Mouse (Mus musculus) urinary bladder, postnatal 36 days (tissue): ENCODE results near the gene Cit.

Source experiments
- DNase-seq, 2 experiments: peaks; one replicate each; pipeline ENCODE4 v3.0.0; 2022; ENCODE audit warnings: low spot score in 2 of 2, mixed read lengths in 1 of 2

Cit gene

GRCm38 (mm10) chr5:115961809-115962208 lies 116.7 kb downstream of the Cit start:
- no peak for DNase-seq

- DNase-seq, result peak; percentile 26 to 55
These were observed 126.2 kb downstream of the Cit start for GRCm38 (mm10) chr5:115971236-115971635.

- DNase-seq, result no peak
These were observed 130.6 kb downstream of the Cit start for GRCm38 (mm10) chr5:115975672-115976071.

GRCm38 (mm10) chr5:115976446-115976845 lies 131.4 kb downstream of the Cit start:
- no peak for DNase-seq

GRCm38 (mm10) chr5:115977266-115977665 lies 132.2 kb downstream of the Cit start:
- DNase-seq, result no peak

- no peak for DNase-seq
These were observed 132.7 kb downstream of the Cit start for GRCm38 (mm10) chr5:115977757-115978156.

GRCm38 (mm10) chr5:115978255-115978654 lies 133.2 kb downstream of the Cit start:
- DNase-seq, result no peak

- no peak for DNase-seq
These were observed 134.1 kb downstream of the Cit start for GRCm38 (mm10) chr5:115979134-115979696.

- no peak for DNase-seq
These were observed 135.5 kb downstream of the Cit start for GRCm38 (mm10) chr5:115980537-115980936.

- peak; percentile 50 to 66 for DNase-seq
These were observed 137.7 kb downstream of the Cit start for GRCm38 (mm10) chr5:115982671-115983373.

- DNase-seq, result no peak
These were observed 139.3 kb downstream of the Cit start for GRCm38 (mm10) chr5:115984392-115984791.

GRCm38 (mm10) chr5:115985101-115985500 lies 140.0 kb downstream of the Cit start:
- DNase-seq, result no peak

GRCm38 (mm10) chr5:115987284-115987683 lies 142.2 kb downstream of the Cit start:
- DNase-seq, result no peak

GRCm38 (mm10) chr5:115991717-115992116 lies 146.6 kb downstream of the Cit start:
- no peak for DNase-seq

- no peak for DNase-seq
These were observed 149.0 kb downstream of the Cit start for GRCm38 (mm10) chr5:115994101-115994500.

- no peak for DNase-seq
These were observed 152.3 kb downstream of the Cit start for GRCm38 (mm10) chr5:115997376-115997775.

GRCm38 (mm10) chr5:116003154-116003553 lies 158.1 kb downstream of the Cit start:
- DNase-seq, result no peak

- no peak for DNase-seq
These were observed 158.7 kb downstream of the Cit start for GRCm38 (mm10) chr5:116003825-116004224.

GRCm38 (mm10) chr5:116004271-116004670 lies 159.2 kb downstream of the Cit start:
- no peak for DNase-seq

GRCm38 (mm10) chr5:116006324-116007099 lies 161.4 kb downstream of the Cit start:
- DNase-seq, result no peak

GRCm38 (mm10) chr5:116007723-116008122 lies 162.6 kb downstream of the Cit start:
- DNase-seq, result no peak

GRCm38 (mm10) chr5:116009091-116009851 lies 164.2 kb downstream of the Cit start:
- DNase-seq, result peak; percentile 41 to 46
